Mouse (Mus musculus): Measurements from ENCODE around the gene Slc7a7.
A peak's percentile ranks its signal among the peaks of the same experiment; 100 is the strongest.

Slc7a7 gene

DNA sequence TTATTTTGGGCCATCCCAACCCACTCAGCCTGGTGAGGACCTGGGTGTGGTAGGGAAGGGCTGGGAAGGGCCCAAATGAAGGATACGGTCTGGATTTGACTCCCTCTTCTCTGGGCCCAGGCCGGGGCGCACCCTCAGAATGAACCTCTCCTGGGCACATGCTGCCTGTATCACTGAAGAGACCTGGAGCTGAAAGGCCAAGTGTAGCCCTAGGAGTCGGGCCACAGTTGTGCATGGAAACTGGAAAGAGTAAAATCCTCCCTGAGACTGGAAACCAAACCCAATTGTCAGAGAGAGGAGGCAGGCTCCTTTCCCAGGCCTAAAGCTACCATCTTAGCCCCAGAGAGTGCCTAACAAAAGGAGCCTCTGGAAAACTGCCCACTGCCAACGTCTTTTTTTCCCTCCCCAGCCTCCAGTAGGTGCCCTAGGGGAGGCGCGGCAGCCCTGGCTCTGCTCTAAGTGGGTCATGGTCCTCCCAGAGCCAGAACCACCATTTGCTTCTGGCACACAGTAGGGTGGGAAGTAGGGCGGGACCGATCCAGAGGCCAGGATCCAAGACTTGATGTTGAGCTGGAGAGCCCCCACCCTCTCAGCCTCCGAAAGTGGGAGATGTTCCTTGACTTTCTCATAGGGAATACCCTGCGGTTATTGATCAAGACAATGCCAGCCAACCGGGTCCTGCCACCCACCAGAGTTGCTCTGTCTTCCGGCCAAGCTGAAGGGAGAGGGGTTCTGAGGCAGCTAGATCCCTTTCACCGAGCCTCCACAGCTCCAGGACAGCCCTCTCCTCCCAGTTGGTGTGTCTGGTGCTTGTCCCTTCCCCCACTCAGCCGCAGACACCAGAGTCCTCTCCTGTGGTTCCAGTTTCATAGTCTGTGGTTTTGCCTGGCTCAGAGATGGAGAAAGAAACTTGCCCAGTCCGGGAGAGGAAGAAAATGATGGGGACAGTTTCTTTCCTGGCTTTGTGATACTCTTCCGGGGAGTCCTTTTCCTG is 15.6 kb upstream of the Slc7a7 start:
- no peak for DNase-seq (ENCODE audit: low spot score)

DNA sequence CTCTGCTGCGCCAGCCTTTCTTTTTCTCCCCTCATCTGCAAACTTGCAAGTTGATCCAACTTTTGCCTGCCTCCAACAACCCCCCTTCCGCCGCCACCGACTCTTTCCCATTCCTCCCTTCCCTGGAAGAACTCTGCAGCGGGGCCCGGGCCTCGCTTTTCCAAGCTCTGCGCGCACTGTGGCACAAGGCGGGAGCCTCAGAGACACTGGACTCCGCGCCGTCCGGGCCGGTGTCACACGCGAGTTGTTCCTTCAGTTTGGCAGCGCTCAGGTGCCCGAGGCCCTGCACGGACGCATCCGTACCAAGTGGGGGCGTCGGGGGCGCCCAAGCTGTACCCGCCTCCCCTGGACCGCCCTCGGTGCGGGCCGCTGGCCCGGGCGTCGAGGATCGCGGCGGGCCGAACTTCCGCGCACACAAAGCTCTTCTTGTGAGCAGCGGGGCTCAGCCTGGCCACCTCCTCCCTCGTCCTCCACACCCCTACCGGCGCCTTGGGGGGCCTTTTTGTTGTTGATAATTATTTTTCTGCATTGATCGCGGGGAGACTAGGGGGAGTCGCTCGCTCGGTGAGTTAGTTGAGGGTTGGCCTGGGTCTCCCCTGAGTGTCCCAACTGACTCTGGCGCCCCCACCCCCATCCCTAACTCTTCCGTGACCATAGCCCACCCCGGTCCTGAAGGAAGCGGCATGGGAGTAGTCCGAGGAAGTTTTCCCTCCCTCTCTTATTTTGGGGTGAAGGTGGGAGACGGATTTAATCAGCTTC is 14.7 kb upstream of the Slc7a7 start:
- DNase-seq (ENCODE audit: low spot score) = peak; percentile 63

DNA sequence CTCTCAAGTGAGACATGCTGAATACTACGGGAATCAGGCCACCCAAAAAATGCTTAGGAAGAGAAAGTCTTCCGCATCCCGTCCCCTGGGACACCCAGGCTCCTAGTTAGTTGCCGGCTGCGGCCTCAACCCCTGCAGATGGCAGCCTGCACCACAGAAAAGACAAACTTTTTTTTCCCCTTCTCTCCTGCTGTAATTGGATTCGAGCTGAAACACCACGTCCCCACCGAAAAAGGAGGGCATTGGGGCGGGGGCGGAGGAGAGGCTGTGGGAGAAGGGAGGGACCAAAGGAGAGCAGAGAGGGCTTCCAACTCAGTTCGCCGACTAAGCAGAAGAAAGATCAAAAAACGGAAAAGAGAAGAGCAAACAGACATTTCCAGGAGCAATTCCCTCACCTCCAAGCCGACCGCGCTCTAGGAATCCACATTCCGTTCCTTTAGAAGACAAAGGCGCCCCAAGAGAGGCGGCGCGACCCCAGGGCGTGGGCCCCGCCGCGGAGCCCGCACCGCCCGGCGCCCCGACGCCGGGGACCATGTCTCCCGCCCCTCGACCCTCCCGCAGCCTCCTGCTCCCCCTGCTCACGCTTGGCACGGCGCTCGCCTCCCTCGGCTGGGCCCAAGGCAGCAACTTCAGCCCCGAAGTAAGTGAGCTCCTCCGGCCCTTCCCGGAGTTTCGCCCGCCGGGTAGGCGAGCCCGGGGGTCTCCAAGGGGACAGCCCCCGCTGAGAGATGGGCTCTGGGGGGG is 13.9 kb upstream of the Slc7a7 start, which contains the start of gene Mmp14:
Mmp14 (plus strand) TSS at position 279 of the 744 bp plus-strand sequence.
- DNase-seq (ENCODE audit: low spot score) = peak; percentile 83

DNA sequence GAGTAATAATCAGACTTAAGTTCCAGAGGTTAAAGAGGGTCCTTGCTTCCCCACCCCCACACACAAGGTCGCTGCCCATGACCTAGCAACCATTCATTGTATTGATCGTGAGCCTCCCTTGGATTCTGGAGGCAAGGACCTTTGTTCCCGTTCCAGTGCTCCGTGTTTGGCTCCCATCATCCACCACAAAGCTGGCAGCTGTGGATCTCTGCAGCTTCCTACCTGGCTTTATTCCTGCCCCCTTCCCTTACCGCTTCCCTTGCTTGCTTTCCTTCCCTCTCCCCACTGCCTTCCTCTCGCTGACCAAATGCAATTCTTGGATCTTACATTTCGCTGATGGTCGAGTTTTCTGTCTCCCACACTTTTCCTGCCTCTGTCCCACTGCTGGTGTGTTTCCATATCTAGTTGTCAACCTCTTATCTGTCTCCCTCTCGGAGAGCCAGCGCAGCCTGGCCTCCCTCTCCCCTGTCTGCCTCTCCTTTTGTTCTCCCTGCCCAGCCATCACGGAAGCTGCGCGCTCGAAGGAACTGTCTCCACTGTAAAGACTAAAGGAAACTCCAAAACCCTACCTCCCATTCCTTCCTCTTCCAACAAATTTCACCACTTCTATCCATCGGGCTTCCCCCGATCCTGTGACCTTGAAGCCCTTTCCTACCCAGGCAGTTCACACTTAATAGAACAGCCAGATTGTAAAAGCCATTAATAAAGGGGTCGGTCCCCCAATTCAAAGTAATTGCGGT is 13.0 kb upstream of the Slc7a7 start:
- peak; percentile 64 for DNase-seq (ENCODE audit: low spot score)

DNA sequence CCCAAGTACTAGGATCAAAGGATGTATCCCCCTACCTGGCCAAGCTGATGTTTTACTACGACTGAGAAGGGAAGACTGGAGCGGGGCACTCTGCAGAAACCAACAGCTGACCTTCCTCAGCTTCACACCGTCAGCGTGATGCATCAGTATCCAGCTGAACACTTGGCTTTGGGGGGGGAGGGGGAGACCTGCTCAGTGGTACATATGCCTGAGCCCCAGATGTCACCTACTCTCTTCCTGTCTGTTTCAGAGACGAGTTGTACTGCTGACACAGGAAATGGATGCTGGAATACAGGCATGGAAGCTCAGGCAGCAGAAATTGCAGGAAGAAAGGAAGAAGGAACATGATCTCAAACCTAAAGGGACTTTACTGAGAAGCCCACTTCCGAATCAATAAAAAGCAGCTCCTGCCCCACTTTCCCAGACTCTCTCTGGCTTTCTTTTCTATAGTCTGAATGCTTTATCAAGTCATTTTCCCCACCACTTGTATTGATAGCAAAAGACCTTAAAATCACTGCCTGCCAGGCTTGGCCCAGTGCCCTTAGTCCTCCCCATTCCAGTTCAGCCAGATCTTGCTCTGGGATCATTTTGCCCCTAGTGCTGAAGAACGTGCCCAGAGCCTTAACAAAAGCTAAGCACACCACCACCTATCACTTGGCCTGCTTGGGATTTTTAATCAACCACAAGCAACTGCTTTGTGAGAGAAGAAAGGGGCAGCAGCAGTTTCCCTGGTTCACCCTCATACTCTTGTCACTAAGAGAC is 11.9 kb upstream of the Slc7a7 start:
- no peak for DNase-seq (ENCODE audit: low spot score)

DNA sequence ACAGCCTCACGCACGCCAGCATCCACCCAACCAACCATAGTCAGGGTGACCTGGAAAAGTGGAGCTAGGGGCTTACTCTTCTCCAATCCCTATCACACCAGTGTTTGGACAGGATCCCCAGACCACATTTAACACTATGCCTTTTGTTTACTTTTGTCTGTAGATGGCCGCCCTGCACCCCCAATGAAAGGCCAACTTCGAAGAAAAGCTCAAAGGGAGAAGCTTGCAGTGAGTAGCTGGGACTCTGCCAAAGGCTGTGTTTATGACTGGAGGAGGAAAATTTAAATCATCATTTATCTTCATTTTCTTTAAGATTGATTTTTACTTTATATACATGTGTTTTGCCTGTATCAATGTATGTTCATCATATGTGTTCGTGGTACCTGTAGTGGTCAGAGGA is 10.8 kb upstream of the Slc7a7 start:
- no peak for DNase-seq (ENCODE audit: low spot score)

DNA sequence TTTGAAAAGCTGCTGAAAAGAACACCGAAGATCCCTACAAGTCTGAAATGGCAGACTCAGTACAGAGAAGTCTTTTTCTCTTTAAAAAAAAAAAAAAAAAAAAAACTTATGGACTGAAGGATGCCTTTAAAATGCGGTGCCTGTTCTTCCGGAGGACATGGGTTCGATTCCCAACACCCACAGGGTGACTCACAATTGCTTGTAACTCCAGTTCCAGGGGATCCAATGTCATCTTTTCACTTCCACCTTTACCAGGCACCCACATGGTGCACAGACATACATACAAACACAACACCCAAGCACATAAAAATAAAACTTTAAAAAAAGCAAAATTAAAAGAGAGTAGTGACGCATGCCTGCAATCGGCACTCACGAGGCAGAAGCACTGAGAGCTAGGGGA is 10.1 kb upstream of the Slc7a7 start:
- DNase-seq (ENCODE audit: low spot score) = no peak

DNA sequence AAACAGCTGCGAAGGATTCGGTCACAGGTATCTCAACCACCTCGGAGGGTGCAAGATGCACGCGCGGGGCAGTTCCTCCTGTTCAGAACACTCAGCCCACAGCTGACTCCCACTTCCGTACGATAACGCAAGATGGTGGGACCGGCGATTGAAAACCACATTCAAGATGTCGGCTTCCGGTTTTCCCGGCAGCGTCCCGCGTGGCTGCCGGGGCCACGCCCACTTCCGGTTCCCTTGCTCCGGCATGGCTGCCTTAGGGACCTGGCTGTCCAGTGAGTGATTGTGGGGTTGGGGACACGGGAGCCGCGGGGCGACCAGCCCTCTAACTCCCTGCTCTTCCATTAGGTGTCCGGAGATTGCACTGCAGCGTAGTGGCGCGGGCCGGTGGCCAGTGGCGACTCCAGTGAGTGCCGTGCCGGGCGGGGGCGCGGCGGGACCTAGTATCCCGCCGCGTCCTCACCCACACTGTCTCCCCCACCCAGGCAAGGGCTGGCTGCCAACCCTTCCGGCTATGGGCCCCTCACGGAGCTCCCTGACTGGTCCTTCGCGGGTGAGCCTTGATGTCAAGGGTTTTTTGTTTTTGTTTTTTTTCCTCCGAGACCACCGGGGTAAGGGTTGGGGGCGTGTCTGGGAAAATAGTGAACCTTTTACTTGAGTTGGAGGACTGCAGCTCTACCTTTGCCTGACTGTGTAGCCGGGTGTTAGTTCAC is 9.3 kb upstream of the Slc7a7 start, which contains the start of gene Mrpl52:
Mrpl52 (plus strand) TSS at position 221 of the 710 bp plus-strand sequence.
- peak; percentile 96 for DNase-seq (ENCODE audit: low spot score)

DNA sequence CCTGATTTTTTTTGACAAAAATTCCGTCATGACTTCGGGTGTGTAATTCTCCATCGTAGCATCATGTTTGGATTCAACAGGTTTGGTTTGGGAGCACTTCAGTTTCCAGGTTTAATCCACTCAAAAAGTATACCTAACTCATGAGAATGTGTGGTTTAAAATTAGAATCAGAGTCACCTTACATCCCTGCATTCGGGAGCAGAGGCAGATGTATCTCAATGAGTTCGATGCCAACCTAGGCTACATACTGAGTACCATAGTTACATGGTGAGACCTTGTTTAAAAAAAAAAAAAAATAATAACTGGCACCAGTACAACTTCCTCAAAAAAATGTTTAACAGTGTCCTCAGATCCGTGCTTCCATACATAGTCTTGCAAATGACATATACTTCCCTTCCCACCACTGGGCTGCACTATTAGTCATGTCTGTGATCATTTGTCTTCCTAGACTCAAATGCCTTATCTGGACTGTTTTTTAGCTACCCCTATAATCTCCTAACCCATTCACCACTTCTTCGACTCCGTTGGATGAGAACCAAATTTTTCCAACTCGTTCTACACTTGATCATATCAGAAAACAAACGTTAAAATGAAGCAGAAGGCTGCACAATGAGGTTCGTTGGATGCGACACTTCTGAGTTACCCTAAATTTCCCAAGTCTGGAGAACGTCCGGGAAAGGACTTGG is 8.6 kb upstream of the Slc7a7 start:
- DNase-seq (ENCODE audit: low spot score) = no peak

DNA sequence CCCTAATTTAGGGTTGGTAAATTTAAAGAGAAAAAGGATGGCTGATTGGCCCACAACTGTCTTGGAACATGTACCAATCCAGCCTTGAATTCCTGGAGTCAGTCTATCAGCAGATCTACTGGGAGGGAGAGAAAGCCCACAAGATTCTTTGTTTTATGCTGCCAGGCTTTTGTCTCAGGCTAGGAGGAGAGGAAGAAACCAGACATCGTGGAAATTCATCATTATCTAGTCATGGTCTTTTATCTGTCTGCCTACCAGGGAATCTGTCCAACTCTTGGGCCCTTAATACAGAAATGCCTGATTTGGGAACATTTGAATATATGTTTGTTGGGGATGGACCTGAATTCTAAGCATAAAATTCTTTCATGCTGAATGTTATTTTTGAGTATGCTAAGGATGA is 8.0 kb upstream of the Slc7a7 start:
- DNase-seq (ENCODE audit: low spot score) = no peak

DNA sequence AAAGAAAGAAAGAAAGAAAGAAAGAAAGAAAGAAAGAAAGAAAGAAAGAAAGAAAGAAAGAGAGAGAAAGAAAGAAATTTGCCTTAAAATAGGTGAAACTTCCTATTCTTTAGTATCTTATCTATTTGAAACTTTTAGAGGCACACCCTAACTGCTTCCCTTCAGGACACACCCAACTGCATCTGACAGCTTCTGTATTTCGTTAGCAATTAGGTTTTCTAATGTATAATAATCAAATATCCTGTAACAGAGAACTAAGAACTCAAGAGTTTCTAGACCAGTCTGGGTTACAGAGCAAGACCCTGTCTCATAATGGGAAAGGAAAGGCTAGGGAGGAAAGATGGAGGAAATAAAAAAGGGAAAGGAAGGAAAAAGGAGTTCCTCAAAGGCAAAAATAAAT is 7.1 kb upstream of the Slc7a7 start:
- DNase-seq (ENCODE audit: low spot score) = no peak

DNA sequence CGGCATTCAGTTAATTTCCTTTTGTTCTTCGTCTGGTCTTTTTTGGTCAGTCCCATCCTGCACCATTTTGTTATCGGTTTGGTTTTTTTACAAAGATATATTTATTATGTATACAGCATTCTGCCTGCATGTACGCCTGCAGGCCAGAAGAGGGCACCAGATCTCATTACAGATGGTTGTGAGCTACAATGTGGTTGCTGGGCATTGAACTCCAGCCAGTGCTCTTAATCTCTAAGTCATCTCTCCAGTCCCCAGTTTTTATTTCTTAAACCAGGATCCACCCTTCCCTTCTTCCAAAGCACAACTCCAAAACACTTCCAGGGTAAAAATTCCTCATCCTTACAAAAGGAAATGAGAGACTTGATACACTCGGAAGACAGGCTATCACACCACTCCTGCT is 5.8 kb upstream of the Slc7a7 start:
- peak; percentile 70 for DNase-seq (ENCODE audit: low spot score)

DNA sequence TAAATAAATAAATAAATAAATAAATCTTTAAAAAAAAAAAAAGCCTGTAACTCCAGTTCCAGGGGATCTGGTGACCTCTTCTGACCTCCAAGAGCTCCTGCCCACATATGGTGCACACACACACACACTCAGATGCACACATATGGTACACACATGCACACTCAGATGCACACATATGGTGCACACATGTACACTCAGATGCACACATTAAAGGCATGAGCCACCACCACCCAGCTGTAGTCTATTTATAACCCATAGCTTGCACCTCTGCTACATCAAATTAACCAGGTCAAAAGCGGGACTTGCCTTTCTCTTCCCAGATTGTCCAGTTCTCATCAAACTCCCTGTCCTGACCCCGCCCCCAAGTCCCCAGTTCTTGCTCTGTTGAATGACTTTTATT is 3.4 kb upstream of the Slc7a7 start:
- DNase-seq (ENCODE audit: low spot score) = peak; percentile 55

DNA sequence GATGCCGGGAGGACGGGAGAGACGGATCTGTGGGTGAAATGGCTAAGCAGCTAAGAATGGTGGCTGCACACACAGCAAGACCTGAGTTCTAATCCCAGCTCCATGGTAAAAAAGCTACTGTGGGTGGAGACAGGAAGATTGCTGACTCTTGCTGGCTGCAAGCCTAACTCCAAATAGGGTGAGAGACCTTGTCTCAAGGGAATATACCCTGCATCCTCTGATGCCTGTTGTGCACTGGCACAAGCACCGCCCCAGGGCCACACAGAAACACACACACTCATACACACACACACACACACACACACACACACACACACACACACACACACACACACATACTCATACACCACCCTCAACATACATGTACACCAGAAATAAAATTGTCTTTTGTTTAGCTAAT is 750 bp downstream of the Slc7a7 start:
- no peak for DNase-seq (ENCODE audit: low spot score)

DNA sequence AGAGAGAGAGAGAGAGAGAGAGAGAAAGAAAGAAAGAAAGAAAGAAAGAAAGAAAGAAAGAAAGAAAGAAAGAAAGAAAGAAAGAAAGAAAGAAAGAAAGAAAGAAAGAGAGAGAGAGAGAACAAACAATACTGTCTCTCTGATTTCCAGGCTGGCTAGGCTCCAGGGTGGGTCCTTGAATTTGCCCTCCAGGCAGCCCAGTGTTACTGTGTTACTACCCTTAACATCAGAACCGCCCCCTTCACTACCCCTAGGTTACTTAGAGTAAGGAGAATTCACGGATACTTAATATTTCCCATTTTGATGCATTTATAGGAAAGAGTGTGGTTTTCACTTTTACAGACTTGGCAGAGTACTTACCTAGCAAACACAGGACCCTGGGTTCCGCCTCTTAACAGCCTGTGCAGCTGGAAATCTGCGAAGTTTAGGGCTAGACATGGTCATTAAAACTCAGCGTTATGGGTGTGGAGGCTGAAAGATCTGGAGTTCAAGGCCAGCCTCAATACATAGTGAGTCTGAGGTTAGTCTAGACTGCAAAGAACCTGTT is 1.3 kb downstream of the Slc7a7 start:
- DNase-seq (ENCODE audit: low spot score) = no peak

DNA sequence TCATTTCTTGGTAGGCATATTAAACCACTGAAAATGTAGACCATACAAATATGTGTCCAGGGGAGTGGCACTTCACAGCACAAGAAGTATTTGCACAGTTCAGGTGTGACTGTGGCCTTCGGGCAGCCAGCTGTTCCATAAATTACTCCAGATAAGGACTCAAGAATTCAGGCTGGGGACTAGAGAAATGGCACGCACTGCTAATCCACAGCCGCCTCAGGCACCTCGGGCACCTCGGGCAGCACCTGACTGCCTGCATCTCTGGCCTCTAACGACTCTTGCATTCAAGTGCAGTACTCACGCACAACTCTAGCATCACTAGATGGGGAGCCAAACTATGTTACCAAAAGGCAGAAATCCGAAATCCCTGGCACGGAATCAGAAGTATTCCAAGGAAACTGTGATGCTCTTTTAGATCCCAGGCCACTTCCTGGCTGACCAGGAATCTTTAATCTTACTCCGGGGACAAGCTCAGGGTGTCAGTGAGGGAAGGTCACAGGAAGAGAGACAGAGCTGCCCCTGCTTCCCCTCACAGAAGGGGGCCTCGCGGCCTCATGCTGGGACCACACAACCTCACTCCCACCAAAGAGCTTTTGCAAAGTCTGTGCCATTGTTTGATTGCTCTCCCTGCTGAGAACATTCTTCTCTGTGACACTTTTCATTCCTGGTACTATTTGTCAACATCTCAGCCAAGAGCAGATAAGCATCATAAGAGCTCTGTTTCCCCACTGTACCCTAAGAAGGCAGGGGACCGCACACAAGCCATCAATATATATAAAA is 2.1 kb downstream of the Slc7a7 start:
- DNase-seq (ENCODE audit: low spot score) = no peak

DNA sequence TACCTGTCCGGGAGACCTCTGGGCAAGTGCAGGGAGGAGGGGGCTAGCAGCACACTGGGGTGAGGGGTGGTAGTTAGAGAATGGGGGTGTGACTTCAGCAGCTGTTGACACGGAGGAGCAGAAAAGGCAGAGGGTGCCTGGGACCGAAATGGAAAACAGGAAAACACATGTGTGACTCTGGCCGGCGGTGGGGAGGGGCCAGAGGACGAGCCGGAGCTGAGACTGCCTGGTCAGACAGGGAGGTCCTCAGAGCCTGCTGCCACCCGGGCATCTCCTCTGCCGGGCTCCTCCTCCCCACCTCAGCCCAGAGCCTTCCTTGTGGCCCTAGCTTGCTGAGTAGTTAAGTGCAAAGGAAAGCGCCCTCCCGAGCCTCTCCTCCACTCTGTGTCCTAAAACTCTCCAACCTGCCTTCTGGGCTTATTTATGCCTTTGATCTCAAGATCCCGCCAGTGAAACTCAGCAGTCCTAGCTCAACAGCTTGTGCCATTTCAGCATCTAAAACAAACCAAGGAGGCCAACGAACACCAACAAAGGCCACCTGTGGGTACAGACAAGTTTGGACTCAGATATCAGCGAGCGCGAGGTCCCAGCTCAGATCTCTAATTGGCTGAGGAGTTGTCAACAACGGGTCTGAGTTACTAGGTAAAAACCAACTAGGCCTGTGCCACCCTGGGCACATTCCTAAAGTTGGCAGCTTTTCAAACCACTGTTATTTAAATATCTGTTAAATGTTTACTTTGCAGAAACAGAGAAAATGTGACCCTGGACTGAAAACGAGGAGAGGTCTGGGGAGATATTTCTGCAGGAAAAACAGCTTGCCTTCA is 3.5 kb downstream of the Slc7a7 start:
- DNase-seq (ENCODE audit: low spot score) = no peak
